Mouse (Mus musculus) urinary bladder, postnatal 25 days (tissue): ENCODE results near the gene Poc1b.
"Not testable (repeated sequence)": the region's sequence is repeated elsewhere in the genome, so short reads cannot be mapped to it uniquely, and the experiment has no call there.

ENCODE experiments used
- DNase-seq: peaks from one replicate; pipeline ENCODE4 v3.0.0; 2022; ENCODE audit warnings: low spot score

Gene Poc1b

DNA sequence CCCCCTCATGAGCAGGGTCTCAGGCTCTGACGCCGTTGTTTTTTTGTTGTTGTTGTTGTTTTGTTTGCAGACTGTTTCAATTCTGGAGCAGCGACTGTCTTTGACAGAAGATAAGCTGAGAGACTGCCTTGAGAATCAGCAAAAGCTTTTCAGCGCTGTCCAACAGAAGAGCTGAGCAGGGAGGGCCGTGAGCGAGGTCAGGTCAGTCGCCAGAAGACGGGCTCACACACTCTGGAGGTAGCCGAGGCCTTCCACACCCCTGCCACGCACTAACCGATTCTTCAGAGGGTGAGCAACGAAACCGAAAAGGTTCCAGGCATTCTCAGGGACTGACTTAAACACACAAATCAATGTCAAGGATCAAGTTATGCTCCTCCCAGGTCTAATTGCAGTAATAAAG is 89.7 kb downstream of the Poc1b start:
- no peak for DNase-seq

DNA sequence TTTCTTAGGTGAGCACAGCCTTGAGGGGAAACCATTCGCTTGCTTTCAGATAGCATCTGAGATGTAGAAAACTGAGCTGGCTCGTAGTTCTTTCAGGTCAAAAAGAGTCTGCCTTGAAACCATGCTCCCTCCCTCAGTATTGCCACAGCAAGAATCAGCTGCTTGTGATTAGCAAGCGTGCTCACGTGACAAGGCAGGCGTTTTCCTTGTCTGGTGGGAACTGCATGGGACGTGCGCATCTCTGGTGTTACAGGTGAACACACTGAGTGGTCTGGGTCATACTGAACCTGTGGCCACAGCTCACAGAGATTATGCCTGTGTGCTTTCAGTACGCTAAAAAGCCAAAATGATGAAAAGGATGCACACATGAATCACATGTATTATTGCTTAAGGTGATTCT is 90.3 kb downstream of the Poc1b start:
- DNase-seq = no peak

DNA sequence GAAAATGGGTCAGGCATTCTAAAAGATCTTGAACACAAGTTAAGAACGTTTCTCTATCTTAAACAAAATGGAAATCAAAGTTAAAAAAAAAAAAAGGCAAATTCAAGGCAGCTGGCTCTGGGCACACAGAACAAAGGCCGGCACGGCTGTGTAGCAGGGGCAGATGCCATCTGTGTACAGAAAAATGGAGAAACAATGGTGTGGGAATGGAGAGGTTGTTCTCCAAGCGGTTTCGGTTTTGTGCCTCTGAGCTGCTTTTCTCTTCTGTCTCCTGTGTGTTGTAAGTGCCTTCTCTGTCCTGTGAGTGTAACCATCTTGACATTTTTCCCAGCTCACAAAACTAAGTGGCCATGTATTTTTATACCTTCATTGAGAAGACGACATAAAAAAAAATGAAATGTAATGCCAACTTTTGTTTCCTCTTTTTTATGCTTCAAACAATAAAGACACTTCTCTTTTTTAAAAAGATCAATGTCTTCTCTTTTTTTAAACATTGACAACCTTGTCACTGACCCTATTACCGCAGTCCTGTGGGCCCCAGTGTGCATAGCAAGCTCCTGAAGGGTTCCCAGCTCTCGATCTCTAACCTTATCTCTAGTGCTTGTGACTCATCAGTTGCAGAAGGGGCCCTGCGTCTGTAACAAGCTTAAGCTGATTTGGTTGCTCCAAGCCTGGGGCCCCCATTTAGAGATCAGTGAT is 90.9 kb downstream of the Poc1b start:
- DNase-seq = no peak

DNA sequence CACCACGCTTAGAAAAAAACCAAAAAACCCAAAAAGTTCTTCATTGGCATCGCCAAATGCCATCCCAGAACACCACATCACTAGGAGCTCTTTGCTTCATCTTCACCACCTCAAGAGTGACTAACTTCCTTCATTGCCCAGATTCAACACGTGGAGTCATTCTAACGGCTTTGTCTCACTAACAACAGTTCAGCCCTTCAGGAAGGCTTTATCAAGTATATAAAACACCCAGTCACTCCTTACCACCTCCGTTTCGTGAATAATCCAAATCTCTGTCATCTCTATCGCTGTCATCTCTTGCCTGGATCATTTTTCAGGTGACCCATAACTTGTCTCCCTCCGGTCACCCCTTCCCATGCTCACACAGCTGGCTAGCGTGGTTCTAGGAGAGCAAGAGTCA is 92.1 kb downstream of the Poc1b start:
- no peak for DNase-seq

DNA sequence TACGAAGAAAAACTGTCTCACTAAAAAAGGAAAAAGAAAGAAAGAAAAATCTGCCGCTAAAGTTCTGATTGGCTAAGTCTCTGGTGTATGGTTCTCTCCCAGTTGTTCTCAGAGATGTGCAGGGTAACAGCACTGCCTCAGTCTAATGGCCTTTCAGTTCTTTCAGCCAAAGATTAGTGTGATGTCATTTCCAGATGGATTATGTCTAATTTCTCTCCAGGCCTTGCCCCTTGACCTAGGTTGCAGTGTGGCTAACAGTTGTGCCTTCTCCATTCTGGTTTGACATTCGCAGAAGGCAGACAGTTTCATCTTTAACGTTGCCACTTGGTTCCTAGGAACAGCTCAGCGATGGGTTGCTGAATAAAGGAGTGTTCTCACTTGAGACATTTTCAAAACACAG is 94.1 kb downstream of the Poc1b start:
- no peak for DNase-seq

GRCm38 (mm10) chr10:99201786-99202185 is 95.0 kb downstream of the Poc1b start:
- no peak for DNase-seq

- DNase-seq = no peak
Observed at GRCm38 (mm10) chr10:99202363-99202762, 95.5 kb downstream of the Poc1b start.

DNA sequence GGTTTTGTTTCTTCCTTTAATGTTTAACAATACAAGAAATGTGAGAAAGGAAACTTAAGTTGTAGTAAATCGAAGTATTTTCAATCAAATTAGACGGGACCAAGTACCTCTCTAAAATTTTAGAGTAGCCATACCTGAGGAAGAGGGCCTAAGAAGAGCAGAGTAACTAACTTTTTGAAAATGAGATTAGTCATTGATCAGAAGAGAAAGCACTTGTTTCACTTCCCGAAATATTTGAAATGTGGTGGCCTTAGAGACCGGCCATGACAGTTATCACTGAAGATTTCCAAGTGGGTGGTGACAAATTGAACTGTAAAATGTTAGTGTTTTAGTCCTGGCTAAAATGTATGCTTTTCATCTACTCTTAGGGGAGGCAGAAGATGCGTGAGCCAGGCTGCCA is 96.3 kb downstream of the Poc1b start:
- DNase-seq = no peak

DNA sequence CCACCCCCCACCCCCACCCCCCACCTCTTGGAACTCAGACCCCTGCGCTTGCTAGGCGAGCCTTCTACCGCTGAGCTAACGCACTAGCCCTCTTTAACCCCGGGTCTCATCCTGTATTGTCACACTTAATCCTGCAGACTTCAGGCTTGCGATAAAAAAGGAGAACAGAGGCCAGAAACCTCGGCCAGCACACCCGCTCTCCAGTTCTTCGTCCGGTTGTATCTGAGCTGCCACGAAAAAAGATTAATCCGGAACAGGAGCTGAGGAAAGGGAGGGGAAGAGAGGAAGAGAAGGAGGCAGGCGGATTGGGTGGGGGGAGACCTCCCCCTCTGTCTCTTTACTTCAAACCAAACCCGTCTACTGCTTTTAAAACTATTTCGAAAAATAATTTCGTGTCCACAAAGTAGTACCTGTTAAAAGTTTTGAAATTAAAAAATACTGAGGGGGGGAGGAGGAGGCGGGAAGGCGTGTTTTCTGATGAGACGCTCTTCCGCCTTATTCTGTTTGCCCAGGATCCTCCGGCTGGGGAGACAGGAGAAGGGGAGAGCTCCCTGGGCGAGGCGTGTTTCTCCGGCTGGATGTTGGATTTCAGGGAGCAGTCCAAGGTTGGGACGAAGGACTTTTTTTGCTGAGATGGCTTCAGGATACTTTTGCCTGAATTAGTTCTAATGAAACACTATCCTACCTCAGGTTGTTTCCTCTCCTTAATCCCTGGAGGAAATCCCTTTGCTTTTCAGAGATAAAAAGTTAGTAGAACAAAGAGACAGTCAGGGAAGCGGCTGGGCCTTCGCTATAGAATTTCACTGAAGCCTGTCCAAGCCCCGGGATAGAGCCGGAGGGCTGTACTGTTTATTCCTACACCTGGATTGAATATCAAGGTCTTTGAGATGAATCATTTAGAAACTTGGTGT is 97.0 kb downstream of the Poc1b start:
- DNase-seq = no peak

DNA sequence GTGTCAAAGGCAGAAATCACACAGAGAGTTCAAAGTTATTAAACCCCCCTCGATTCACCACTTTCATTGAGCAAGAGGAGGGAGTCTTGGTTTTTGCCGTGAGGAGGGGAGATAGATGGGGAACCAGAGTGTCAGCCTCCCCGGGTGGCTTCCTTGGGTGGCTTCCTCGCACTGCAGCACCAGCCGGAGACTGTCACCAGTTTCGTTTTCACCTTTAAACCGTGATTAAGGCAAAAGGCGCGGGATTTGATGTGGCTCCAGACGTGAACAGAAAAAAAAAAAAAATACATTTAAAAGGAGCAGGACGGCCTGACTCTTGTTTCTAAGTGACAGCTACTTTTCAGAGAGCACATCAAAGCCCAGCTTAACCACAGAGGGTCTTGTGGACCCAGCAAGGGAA is 97.7 kb downstream of the Poc1b start:
- DNase-seq = no peak

DNA sequence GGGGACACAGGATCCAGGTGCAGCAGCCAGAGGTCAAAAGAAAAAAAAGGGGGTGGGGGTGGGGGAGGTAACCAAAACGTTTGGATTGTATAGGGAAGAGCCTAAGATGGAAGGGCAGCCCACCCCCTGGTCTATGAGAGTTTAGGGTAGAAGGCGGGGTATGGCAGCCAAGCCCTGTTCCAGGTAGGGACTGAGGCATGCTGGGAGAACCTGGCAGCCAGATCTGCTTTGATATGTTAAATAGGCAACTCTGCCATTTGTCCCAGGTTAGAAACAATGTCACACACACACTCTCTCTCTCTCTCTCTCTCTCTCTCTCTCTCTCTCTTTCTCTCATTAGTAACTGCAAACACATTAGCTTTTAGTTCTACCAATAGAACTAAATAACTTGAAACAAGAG is 100.3 kb downstream of the Poc1b start:
- no peak for DNase-seq

DNA sequence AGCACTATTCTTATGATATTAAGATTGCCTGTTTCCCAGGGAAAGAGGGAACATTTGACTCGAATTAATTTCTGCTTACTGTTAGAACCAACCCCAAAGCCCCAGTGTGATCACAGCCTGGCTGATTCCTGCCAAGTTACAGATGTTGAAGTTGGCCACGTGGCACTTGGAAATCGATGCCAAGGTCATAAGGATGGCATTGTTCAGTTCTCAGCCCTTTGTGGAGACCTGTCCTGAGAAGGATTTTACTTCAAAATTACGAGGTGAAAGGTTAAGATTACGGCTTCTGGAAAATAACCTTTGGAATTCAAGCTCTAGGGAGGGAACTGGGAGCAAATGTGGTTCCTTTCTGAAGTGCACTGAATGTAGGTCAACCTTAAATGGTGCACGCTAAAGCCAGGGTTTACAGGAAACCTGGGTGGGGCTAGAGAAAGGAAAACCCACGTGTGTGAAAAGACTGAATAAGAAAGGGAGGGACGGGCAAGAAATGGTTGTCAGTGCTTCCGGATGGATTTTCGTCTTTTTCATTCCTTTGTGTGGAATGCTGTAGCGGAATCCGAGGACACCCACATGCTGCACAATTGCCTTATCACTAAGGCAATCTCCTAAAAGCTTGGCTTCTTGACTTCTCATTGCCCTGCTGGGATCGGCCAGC is 102.4 kb downstream of the Poc1b start:
- no peak for DNase-seq

DNA sequence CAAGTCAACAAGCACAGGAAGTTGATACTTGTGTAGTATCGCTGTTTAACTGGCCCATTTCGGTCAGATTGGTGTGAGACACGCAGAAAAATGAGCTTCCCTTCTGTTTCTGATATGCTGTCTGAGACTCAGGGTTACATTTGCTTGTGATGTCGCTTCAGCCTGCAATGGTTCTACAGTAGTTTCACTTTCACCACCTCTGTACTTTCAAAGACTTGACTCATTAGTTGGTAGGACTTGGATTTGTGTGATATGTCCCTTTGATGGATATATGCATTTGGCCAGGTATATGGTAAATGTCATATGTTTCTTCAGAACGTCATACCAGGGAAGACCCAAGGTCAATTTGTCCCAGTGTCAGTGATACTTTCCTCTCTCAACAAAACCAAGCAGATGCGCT is 104.2 kb downstream of the Poc1b start:
- DNase-seq = no peak

DNA sequence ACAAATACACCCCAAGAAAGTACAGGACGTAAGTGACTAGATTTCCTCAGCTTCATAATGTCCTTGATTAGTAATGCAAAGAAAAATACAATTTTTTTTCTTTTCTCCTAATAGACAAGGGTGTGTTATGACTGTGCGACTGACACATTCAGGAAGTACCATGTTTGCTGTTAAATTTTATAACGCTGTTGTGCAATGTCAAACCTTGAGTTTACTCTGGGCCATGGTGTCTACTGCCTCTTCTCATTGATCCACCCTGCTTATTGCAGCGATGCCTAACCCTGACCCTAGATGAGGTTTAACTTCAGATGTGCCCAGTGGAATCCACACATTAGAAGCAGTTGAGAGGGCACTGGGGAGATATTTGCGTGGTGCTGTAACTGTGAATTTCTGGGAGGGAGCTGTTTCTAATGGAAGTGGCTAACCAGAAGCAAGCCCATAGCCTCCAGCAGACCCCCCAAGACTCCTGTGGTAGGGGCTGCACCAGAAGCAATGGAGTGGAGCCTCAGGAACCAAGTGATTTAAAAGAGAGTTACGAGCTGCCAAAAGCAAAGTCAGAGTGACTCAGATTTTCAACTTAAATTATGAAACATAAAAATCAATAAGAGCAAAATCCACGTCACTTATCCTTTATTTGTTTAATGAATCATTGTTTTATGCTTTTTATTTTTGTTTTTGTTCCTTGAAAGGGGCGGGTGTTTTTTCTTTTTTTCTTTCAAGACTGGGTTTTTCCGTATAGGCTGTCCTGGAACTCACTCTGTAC is 104.8 kb downstream of the Poc1b start:
- no peak for DNase-seq

GRCm38 (mm10) chr10:99214421-99215299 is 107.8 kb downstream of the Poc1b start:
- no peak for DNase-seq

- DNase-seq = not testable (repeated sequence)
Observed at GRCm38 (mm10) chr10:99216570-99216969, 109.7 kb downstream of the Poc1b start.

DNA sequence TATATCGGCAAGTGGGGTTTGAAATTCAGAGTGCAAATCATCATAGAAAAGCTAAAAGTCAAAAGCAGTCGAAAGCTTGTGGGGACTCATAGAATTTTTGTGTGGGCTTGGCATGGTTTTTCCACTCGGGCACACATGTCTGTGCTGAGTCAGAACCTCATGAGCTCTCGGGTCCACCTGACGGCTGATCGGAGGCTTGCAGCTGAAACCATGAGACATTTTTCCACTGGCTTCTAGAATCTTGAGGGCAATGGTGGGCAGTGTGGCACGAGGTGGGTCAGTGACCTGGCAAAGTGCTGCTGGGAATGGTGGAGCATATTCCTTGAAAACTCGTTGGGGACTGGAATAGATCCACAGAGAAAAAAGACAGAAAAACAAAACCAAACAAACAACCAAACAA is 114.7 kb downstream of the Poc1b start:
- DNase-seq = no peak

- DNase-seq = no peak
Observed at GRCm38 (mm10) chr10:99222726-99223125, 115.9 kb downstream of the Poc1b start.

- no peak for DNase-seq
Observed at GRCm38 (mm10) chr10:99224218-99224617, 117.4 kb downstream of the Poc1b start.

GRCm38 (mm10) chr10:99226782-99227181 is 119.9 kb downstream of the Poc1b start:
- no peak for DNase-seq
